Mouse (Mus musculus) urinary bladder, postnatal 36 days (tissue): ENCODE measurements at regions not wholly inside any gene's neighbourhood (a gene's known extent, or its start where the extent isn't known, plus 50 kb on each side); places are given as distances from the start of the nearest gene placed in this dataset.

Experiments used
- DNase-seq, 2 experiments: peaks; one replicate each; pipeline ENCODE4 v3.0.0; 2022; ENCODE audit warnings: low spot score in 2 of 2, mixed read lengths in 1 of 2

GRCm38 (mm10) chr6:135627928-135628327 is 265.6 kb downstream of the Emp1 start:
- no peak for DNase-seq

- no peak for DNase-seq
Observed at GRCm38 (mm10) chr6:135629236-135629635, 266.9 kb downstream of the Emp1 start.

- no peak for DNase-seq
Observed at GRCm38 (mm10) chr6:135632671-135633070, 270.3 kb downstream of the Emp1 start.

- no peak for DNase-seq
Observed at GRCm38 (mm10) chr6:135636648-135637047, 274.3 kb downstream of the Emp1 start.

- no peak for DNase-seq
Observed at GRCm38 (mm10) chr6:135642711-135643110, 280.4 kb downstream of the Emp1 start.

- no peak for DNase-seq
Observed at GRCm38 (mm10) chr6:135646177-135646576, 283.8 kb downstream of the Emp1 start.

- DNase-seq, result no peak
Observed at GRCm38 (mm10) chr6:135653002-135653401, 290.7 kb downstream of the Emp1 start.

- peak in 1 of 2 experiments; percentile 6 for DNase-seq
Observed at GRCm38 (mm10) chr6:135662386-135662785, 300.0 kb downstream of the Emp1 start.

- DNase-seq, result no peak
Observed at GRCm38 (mm10) chr6:135662801-135663537, 300.6 kb downstream of the Emp1 start.
